Mouse (Mus musculus) left cerebral cortex, adult 18-20 months (tissue): ENCODE data around the gene Phlda2. TPM values are rescaled to one million over a fixed set of nuclear protein-coding genes. Genes with fewer than 3 reads are reported as not detected.

ENCODE experiments used
- DNase-seq, 2 experiments: peaks; one replicate each; pipeline ENCODE4 v3.0.0; 2021 to 2022; ENCODE audit warnings: low spot score in 2 of 2, mixed read lengths in 1 of 2
- total RNA-seq, 2 experiments: library from RNA; stranded (reverse); gene quantifications; 2 replicates each; pipeline ENCODE4 v1.2.3; 2021

Phlda2 gene
- total RNA-seq, 2 experiments from 2014 or later, result not detected

DNA sequence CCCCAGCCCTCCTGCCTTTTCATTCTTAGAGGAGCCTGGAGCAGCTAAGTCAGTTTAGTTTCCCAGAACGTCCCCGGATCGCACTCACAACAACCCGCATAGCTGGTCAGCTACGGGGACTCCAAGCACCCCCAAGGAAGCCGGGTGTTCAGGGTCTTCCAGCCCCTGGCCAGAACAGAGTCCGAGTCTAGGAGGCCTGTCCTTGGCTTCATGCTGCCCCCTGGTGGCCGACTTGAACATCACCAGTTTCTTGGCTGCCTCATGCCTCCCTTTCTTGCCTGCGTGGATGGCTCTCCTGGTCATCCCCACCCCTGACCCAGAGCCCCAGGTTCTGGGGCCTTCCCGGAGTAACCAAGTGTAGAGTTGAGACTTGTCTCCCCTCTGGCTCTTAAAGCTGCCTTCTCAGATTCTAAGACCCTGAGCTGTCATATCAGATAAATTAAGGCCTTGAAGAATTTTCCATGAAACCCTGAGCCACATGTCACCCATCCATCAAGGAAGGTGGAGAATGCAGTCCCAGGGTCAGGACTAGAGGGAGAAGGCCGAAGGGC lies 39.0 kb downstream of the Phlda2 start:
- DNase-seq, result peak; percentile 80 to 86

DNA sequence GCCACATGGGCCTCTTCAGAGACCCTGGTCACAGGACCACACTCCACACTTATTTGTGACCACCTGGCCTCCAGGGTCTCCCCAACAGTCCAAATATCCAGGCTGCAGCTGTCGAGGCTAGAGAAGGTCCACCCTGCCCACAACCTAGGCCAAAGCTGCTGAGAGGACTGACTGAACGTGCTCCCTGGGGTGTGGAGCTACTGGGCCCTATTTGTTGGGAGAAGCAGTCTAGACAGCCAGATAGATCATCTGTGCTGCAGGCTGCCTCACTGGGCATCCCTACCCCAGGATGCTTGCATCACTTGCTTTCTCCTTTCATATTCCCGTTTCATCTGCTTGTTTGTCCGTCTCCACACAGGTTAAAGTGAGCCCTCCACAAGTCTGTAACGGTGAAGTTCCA lies 40.4 kb downstream of the Phlda2 start:
- DNase-seq, result no peak

DNA sequence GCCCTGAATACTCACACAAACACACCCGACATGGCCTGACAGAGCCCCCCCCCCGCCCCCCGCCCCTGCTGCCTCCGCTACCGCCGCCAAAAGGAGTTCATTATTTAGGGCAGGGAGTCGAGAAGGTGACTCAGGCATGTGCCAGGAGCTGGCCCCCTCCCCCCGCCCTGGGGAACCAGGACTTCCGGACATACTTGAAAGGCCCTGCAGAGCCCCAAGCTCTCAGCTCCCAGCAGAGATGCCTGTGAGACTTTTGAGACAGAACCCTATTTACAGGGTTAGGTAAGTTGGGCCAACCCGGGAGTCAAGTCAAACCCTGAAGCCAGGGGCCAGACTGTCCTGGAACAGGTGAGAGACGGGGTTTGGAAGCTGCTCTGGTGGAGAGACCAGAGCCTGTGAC lies 41.0 kb downstream of the Phlda2 start:
- no peak for DNase-seq

DNA sequence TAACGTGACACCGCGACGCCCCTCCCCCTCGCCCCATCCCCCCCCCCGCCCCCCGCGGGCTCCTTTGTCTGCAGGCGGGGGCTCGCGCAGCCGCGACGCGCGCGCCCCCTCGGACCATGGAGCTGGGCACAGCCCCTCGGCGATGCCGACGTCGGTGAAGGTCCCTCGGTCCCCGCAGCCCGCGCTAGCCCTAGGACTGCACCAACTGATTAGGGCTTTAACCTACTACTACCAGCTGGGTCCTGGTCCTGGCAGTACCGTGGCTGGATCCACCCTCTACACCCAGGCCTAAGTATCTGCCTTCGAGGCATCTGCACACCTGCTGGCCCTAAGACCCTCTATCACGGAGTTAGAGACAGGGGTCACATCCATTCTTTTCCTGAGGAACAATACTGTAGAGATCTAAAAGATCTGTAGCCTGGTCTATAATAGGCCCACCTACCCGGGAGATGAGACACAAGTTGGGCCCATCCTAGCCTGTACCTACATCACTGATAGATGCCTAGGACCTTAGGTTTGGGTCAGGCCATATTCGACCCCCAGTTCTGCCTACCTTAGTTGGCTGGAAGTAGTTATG lies 41.6 kb downstream of the Phlda2 start:
- DNase-seq, result no peak

DNA sequence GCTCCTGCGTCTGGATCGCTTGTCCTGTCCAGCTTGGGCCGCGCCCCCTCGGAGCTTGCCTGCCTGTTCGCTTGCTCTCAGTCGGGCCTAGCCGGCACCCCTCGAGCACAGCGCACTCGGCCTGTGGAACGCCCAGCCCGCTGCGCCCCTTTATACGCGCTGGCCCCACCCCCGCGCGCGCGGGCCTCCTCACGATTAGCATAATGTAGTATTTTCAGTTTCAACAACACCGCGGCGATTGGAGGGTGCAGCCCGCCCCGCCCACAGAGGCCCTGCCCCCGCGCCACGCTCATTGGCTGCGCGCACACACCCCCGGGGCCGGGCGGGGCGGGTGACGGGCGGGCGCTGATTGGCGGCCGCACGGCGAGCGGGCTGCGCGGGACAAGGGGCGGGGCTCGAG lies 42.1 kb downstream of the Phlda2 start, which contains the start of gene Cdkn1c:
Gene Cdkn1c (minus strand): TSS at position 177 of the 400 bp plus-strand sequence.
- peak; percentile 72 to 76 for DNase-seq

DNA sequence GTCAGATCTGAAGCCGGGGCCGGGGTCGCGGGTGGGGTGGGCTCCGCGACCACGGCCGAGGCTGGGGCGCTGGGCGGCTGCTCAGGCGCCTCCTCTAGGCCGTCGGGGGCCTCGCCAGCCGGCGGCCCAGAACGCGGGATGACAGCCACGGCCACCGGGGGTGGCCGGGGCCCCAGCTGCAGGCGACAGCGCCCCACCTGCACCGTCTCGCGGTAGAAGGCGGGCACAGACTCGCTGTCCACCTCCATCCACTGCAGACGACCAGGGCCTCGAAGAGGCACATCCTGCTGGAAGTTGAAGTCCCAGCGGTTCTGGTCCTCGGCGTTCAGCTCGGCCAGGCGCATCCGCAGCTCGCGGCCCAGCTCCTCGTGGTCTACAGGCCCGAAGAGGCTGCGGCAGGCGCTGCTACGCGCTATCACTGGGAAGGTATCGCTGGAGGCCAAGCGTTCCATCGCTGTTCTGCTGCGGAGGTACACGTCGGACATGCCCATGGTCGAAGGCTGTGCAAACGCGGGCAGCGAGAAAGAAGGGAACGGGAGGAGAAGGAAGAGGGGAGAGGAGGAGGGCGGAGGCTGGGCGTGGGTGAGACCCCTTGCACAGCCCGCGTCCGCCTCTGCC lies 42.6 kb downstream of the Phlda2 start:
- DNase-seq, result no peak

DNA sequence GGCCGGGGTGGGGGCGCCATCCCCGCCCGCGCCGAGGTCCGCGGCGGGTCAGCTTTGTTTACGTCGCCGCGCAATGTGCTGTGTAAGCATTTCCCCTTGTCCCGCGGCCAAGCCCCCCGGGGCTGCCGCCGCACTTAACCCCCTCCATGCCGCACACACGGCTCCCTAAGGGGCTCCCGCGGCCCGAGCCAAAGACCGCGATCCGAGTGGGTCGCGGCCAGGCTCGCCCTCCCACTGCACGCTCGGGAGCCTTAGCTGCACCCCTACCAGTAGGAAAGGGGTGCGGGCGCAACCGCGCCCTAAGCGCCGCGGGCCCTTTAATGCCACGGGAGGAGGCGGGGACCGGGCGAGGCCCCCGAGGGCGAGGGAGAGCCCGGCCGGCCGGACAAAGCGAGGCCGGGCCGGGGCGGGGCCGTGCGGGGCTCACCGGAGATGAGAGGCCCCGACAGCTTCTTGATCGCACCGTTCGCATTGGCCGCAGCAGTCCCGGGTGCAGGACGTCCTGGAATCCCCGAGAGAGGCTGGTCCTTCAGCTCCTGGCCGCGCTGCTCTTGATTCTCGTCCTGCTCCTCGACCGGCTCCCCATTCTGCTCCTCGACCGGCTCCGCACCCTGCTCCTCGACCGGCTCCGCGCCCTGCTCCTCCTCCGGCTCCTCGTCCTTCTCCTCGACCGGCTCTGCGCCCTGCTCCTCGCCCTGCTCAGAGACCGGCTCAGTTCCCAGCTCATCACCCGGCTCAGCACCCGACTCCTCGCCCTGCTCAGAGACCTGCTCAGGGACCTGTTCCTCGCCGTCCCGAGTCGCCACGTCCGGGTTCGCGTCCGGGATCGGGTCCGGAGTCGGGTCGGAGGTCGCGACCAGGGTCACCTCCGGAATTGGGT lies 43.4 kb downstream of the Phlda2 start:
- DNase-seq, result no peak

DNA sequence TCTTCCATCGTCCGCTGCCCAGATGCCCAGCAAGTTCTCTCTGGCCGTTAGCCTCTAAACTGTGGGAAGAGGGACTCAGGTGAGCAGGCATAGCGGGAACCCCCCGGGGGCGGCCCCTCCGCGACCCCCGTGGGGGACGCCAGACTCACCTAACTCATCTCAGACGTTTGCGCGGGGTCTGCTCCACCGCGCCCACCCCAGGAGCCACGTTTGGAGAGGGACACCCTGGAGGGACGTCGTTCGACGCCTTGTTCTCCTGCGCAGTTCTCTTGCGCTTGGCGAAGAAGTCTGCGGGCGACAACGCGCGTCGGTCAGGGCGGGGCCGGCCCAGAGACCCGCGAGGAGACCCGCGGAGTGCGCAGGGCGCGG lies 44.0 kb downstream of the Phlda2 start:
- DNase-seq, result no peak

Other genes with a start within 250 kb of the Phlda2 start
- 10 to 100 TPM; 11.9 to 13.3 TPM for gene Cdkn1c, start 42.1 kb downstream of the Phlda2 start, total RNA-seq
- gene Slc22a18, start 29.4 kb downstream of the Phlda2 start, total RNA-seq, result under 1 TPM; 0.68 to 0.86 TPM
- gene Nap1l4, start 46.0 kb upstream of the Phlda2 start, total RNA-seq, result 100 to 1,000 TPM; 110 to 119 TPM
- gene Cars, start 96.9 kb upstream of the Phlda2 start, total RNA-seq, result 10 to 100 TPM; 53.2 to 57.8 TPM
- gene Tnfrsf26, start 125.6 kb upstream of the Phlda2 start, total RNA-seq, result not detected
- gene Tnfrsf22, start 146.5 kb upstream of the Phlda2 start, total RNA-seq, result 1 to 10 TPM; 1.7 to 2.1 TPM
- 1 to 10 TPM; 1.0 to 1.1 TPM for gene Tnfrsf23, start 182.7 kb upstream of the Phlda2 start, total RNA-seq